Mouse (Mus musculus) bone marrow macrophage, adult 2 months (primary cell): ENCODE data around the gene Gpr161. TPM values are rescaled to one million over a fixed set of nuclear protein-coding genes. Genes with fewer than 3 reads are reported as not detected.

ENCODE experiments used
- H3K27ac ChIP-seq: 2 replicates; pipeline ENCODE4 v1.5.1; 2012; ENCODE audit warnings: low read depth, low read length; ENCODE audit not compliant: insufficient read depth
- H3K4me1 ChIP-seq: 2 replicates; pipeline ENCODE4 v1.6.1; 2012; ENCODE audit warnings: low read length; ENCODE audit not compliant: control insufficient read depth, insufficient read depth
- H3K4me3 ChIP-seq: 2 replicates; pipeline ENCODE4 v1.5.1; 2012; ENCODE audit warnings: mild to moderate bottlenecking, low read length, moderate library complexity; ENCODE audit not compliant: insufficient read depth
- CTCF ChIP-seq: IDR thresholded peaks from 2 replicates; pipeline ENCODE4 v1.5.1; 2012; ENCODE audit warnings: low read depth, mild to moderate bottlenecking, low read length, moderate library complexity
- POLR2A ChIP-seq: IDR thresholded peaks from 2 replicates; pipeline ENCODE4 v1.6.1; 2012; ENCODE audit warnings: mild to moderate bottlenecking, low read depth, low read length, borderline replicate concordance
- polyA plus RNA-seq: library from polyadenylated mRNA; stranded (reverse); fragments of >200 nt; gene quantifications from 2 replicates; pipeline ENCODE4 v1.2.4, GENCODE M21; 2012; ENCODE audit not compliant: missing spikeins, insufficient read depth, insufficient read length

Gpr161 gene
- polyA plus RNA-seq: not detected in 2 replicates

DNA sequence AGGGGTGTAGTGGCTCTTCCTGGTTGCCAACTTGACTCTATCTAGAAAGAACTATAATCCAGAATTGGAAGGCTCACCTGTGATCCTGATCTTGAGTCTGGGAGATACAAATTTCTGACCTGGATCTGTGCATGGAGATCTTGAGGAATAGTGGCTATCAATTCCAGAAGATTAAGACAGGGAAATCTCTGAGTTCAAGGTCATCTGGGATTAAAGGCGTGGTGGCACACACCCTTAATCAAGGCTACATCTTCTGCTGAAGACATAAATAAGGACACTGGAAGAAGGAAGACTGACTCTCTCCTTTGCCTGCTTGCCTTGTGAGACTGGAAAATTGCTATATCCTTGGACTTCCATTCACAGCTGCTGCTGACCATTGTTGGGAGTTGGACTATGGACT lies at the start of gene Gpr161:
Gpr161 (plus strand) TSS at position 301 of the 400 bp plus-strand sequence.
- Histone ChIP-seq H3K4me1 (no peaks in the 10 kb centered on the region), H3K4me3 (no peak within 1 kb of the TSS), H3K27ac (no peak within 1 kb of the TSS)
- TF ChIP-seq POLR2A: no peak
- no peak for TF ChIP-seq CTCF

DNA sequence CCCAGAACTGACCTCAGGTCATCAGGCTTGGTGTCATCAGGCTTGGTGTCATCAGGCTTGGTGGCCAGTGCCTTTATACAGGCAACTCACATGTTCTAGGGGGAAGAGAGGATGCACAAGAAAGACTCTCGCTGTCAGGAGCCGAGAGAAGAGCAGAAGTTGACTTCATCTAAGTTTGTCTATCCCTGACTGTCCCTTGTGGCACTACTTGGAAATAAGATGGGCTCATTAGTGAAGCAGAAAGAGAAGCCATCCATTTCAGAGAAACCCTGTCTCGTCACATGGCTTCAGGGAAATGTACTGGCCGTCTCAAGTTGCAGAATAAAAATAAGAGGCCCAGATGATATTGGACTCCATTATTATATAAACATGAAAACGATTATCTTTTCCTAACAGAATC lies 49.0 kb upstream of the Gpr161 start:
- H3K4me3 ChIP-seq: no peak overlapping the region
- no peaks in the 10 kb centered on the region for H3K4me1 ChIP-seq
- H3K27ac ChIP-seq: no peak overlapping the region
- TF ChIP-seq CTCF (no peak), POLR2A (no peak)

DNA sequence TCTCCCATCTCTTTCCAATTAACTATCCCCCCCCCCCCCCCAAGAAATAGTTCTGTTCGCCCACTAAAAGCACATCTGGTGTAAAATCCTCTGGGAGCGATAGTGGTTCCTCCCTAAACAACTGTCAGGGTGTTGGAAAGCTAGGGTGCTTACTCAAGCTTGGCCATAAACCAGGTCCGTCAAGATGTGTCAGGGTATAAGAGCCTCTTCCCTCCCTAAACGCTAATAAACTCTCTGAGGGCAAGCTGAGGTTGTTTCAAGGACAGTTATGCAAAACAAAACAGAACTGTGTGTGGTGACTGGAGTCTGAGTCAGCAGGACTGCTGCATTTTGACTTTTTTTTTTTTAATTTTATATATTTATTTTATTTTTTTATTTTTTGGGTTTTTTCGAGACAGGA lies 48.5 kb upstream of the Gpr161 start:
- Histone ChIP-seq H3K4me3 (no peak overlapping the region), H3K27ac (no peak overlapping the region), H3K4me1 (no peaks in the 10 kb centered on the region)
- no peak for TF ChIP-seq CTCF
- TF ChIP-seq POLR2A: no peak

GRCm38 (mm10) chr1:165247788-165248187 lies 47.8 kb upstream of the Gpr161 start:
- TF ChIP-seq POLR2A: no peak
- TF ChIP-seq CTCF: no peak
- Histone ChIP-seq H3K4me1 (no peaks in the 10 kb centered on the region), H3K4me3 (no peak overlapping the region), H3K27ac (no peak overlapping the region)

DNA sequence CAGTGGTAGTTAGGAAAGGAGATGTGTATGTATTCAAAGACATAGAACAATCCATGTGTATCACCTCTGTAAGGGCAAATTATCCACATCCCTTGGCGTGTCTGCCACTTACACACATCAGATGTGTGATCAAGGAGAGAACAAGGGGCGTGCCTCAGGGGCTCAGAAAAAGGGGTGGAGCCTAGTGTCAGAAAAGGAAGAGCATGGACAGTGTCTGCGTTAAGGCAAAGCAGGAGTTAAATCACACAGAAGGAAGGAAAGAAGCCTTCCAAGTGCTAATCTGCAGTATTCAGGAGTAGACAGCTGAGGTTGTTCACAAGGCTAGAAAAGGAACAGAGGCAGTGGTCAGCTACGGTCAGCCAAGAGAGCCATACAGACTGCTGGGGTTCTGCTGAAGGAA lies 46.7 kb upstream of the Gpr161 start:
- Histone ChIP-seq H3K27ac (no peak overlapping the region), H3K4me1 (no peaks in the 10 kb centered on the region), H3K4me3 (no peak overlapping the region)
- TF ChIP-seq POLR2A (no peak), CTCF (no peak)

GRCm38 (mm10) chr1:165250546-165250945 lies 45.0 kb upstream of the Gpr161 start:
- Histone ChIP-seq H3K4me1 (no peaks in the 10 kb centered on the region), H3K27ac (no peak overlapping the region), H3K4me3 (no peak overlapping the region)
- TF ChIP-seq POLR2A (no peak), CTCF (no peak)

DNA sequence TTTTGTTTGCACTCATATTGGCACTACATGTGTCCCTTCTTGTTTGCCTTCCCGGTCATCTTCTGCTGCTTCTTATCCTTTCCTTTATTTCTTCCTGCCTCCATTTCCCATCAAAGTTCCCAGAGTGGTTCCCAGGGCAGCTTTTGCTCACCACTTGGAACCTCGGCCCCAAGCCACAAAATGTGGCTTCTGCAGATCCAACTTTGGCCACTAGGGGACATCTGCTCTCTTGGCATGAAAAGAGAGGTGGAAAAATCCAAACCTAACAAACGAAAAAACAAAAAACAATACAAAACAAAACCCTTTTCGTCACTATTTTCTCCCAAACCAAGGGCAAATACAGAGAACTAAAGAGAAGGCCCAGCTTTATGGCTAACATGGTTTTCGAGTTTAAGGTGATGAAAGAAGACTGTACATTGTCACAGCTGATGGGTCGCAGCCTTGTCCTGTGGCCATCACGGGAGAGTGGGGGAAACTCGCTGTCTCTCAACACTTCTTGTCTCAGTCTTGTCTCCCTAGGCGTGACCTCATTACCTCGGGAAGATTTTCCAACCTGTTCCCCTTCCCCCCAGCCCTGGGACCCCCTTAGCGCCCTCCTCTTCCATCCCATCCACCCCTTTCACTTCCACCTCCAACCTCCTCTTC lies 43.4 kb upstream of the Gpr161 start:
- Histone ChIP-seq H3K4me1 (no peaks in the 10 kb centered on the region), H3K27ac (no peak overlapping the region), H3K4me3 (no peak overlapping the region)
- TF ChIP-seq POLR2A (no peak), CTCF (peak; percentile 66)

- Histone ChIP-seq H3K27ac (no peak overlapping the region), H3K4me1 (no peaks in the 10 kb centered on the region), H3K4me3 (no peak overlapping the region)
- TF ChIP-seq CTCF: no peak
- no peak for TF ChIP-seq POLR2A
Measured at GRCm38 (mm10) chr1:165274946-165275345, 20.6 kb upstream of the Gpr161 start.

- TF ChIP-seq POLR2A: no peak
- no peak for TF ChIP-seq CTCF
- peaks cover 3% of the 10 kb centered on the region; the same call in 1 of the 2 replicates for H3K4me1 ChIP-seq
- H3K27ac ChIP-seq: no peak overlapping the region
- no peak overlapping the region for H3K4me3 ChIP-seq
Measured at GRCm38 (mm10) chr1:165280741-165281140, 14.8 kb upstream of the Gpr161 start.

DNA sequence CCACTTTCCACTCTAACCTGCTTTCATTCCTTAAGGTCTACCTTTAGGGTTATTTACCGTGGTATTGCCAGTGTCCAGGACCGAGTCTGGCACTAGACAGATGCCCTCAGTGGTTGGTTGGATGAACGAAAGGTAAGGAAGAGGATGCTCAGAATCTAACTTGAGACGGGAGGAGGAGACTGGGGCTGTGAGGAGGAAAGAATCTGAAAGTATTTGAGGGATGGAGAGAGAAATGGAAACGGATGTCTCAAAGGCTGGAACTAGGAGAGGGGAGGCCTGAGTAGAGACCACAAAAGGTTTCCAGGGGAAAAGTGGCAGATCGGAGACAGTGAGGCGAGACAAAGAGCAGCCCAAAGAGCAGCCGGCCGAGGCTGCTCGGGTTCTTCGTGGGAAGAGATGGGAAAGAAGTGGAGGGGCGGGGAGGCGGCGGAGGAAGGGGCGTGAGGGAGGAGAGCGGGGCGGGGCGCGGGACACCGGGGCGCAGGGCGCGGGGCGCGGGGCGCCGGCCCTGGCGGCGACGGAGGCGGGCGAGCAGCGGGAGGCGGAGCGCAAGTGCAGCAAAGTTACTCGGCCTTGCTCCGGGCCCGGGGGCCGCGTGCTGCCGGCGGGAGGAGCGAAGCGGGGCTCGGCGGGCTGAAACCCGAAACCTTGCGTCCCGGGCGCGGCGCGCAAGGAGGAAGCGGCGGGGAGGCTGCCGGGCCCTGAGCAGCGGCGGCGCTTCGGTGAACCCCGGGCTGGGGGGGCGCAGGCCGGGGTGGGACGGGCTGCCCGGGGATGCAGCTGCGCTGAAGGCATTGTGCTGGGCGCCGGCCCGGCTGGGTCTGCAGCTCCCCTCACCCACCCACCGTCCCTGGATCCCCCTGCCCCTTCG lies 14.0 kb upstream of the Gpr161 start:
- no peak overlapping the region for H3K27ac ChIP-seq
- H3K4me1 ChIP-seq: peaks cover 5% of the 10 kb centered on the region
- H3K4me3 ChIP-seq: peak overlapping the region; percentile 58
- TF ChIP-seq CTCF (no peak), POLR2A (no peak)
